Mouse (Mus musculus): ENCODE measurements at regions not wholly inside any gene's neighbourhood (a gene's known extent, or its start where the extent isn't known, plus 50 kb on each side); places are given as distances from the start of the nearest gene placed in this dataset.

- no peaks in the 10 kb centered on the region for H3K27me3 ChIP-seq
- H3K9ac ChIP-seq: no peak overlapping the region
- no peaks in the 10 kb centered on the region for H3K9me3 ChIP-seq
- no peaks in the 10 kb centered on the region for H3K4me1 ChIP-seq
- H3K4me3 ChIP-seq: no peak overlapping the region
- peak; percentile 46; the same call in 1 of the 2 replicates for ATAC-seq (ENCODE audit: borderline replicate concordance, extremely low read depth, low FRiP score, low TSS enrichment)
- no peak overlapping the region for H3K27ac ChIP-seq
- H3K4me2 ChIP-seq: peak overlapping the region; percentile 27
- 25% methylated on average over 11 of the region's 11 CpGs for WGBS
- no peaks in the 10 kb centered on the region for H3K36me3 ChIP-seq
These were observed 67.7 kb upstream of the Kcnma1 start for GRCm38 (mm10) chr14:24081911-24082558.

GRCm38 (mm10) chr14:24068693-24069092, 54.4 kb upstream of the Kcnma1 start:
- no peak overlapping the region for H3K4me2 ChIP-seq
- H3K9ac ChIP-seq: no peak overlapping the region
- H3K4me3 ChIP-seq: no peak overlapping the region
- no peaks in the 10 kb centered on the region for H3K4me1 ChIP-seq
- WGBS: 61% methylated on average over 4 of the region's 4 CpGs
- no peaks in the 10 kb centered on the region for H3K27me3 ChIP-seq
- no peaks in the 10 kb centered on the region for H3K9me3 ChIP-seq
- no peak for ATAC-seq (ENCODE audit: borderline replicate concordance, extremely low read depth, low FRiP score, low TSS enrichment)
- H3K27ac ChIP-seq: no peak overlapping the region
- H3K36me3 ChIP-seq: no peaks in the 10 kb centered on the region

DNA sequence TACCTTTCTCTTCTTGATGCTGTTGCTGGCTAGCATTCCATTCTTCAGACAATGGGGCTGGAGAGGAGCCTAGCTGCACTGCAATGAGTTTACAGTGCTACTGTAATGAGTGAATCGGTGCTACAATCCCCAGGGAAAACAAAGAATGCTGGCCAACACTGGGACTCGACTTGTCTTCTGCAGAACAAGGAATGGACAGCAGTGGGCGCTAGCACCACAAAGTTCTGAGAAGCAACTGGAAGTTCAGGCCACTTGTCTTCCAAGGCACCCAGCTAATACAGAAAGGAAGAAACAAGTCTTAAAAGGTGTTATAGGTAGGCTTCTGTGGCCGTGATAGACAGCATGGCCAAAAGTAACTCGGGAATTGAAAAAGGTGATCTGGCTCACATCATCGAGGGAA, 53.4 kb upstream of the Kcnma1 start:
- Histone ChIP-seq H3K4me3 (no peak overlapping the region), H3K4me2 (no peak overlapping the region), H3K27ac (no peak overlapping the region), H3K9me3 (no peaks in the 10 kb centered on the region), H3K27me3 (no peaks in the 10 kb centered on the region), H3K9ac (no peak overlapping the region), H3K4me1 (no peaks in the 10 kb centered on the region), H3K36me3 (no peaks in the 10 kb centered on the region)
- ATAC-seq (ENCODE audit: borderline replicate concordance, extremely low read depth, low FRiP score, low TSS enrichment): no peak
- WGBS: 32% methylated on average over 6 of the region's 6 CpGs

GRCm38 (mm10) chr14:24065231-24065767, 51.0 kb upstream of the Kcnma1 start:
- H3K9ac ChIP-seq: no peak overlapping the region
- no peaks in the 10 kb centered on the region for H3K27me3 ChIP-seq
- no peak overlapping the region for H3K4me2 ChIP-seq
- ATAC-seq (ENCODE audit: borderline replicate concordance, extremely low read depth, low FRiP score, low TSS enrichment): no peak
- H3K36me3 ChIP-seq: no peaks in the 10 kb centered on the region
- H3K4me1 ChIP-seq: no peaks in the 10 kb centered on the region
- H3K4me3 ChIP-seq: no peak overlapping the region
- H3K27ac ChIP-seq: no peak overlapping the region
- 69% methylated on average over 4 of the region's 4 CpGs for WGBS
- no peaks in the 10 kb centered on the region for H3K9me3 ChIP-seq

All from lung, embryonic 15.5 days (tissue).